Mouse (Mus musculus) heart, adult 2 months (tissue): ENCODE measurements around the gene Camta1.

Source experiments
- CTCF ChIP-seq: fragments of 200-600 bp; IDR thresholded peaks from 2 replicates; pipeline ENCODE4 v1.8.1; 2022; ENCODE audit warnings: antibody characterized with exemption, mild to moderate bottlenecking, moderate library complexity
- EP300 ChIP-seq: fragments of 200-500 bp; IDR thresholded peaks from 2 replicates; pipeline ENCODE4 v1.6.1; 2011; ENCODE audit warnings: low read depth, low read length, control low read depth; ENCODE audit not compliant: insufficient read depth

- TF ChIP-seq CTCF (no peak), EP300 (no peak)
These were observed 325.7 kb downstream of the Camta1 start for GRCm38 (mm10) chr4:151535916-151536450.
